Mouse (Mus musculus) lung, adult 2 months (tissue): ENCODE data around the gene Gabrr1. TPM values are rescaled to one million over a fixed set of nuclear protein-coding genes. Genes with fewer than 3 reads are reported as not detected.

Experiments used
- DNase-seq: peaks from one replicate; pipeline ENCODE4 v3.0.0; 2022
- H3K4me1 ChIP-seq: fragments of 200-500 bp; 2 replicates; pipeline ENCODE4 v1.6.1; 2011; ENCODE audit warnings: low read length; ENCODE audit not compliant: control insufficient read depth, insufficient read depth
- H3K4me3 ChIP-seq: fragments of 200-500 bp; replicated peaks from 2 replicates; pipeline ENCODE3; 2011; ENCODE audit warnings: low read depth, mild to moderate bottlenecking, control low read depth, low read length; ENCODE audit errors: extremely low read depth
- CTCF ChIP-seq: fragments of 200-500 bp; IDR thresholded peaks from 2 replicates; pipeline ENCODE4 v1.5.1; 2011; ENCODE audit warnings: mild to moderate bottlenecking, low read length, control low read depth; ENCODE audit not compliant: insufficient read depth
- POLR2A ChIP-seq: fragments of 200-500 bp; IDR thresholded peaks from 2 replicates; pipeline ENCODE4 v1.6.1; 2011; ENCODE audit warnings: low read depth, mild to moderate bottlenecking, control low read depth, low read length, borderline replicate concordance; ENCODE audit errors: extremely low read depth
- WGBS: fragments of 180-500 bp; shearing (Covaris S2); methylation state at CpG from one replicate; pipeline ENCODE4 v1.1.7; 2018; 5-methylcytosine and 5-hydroxymethylcytosine counted together
- polyA plus RNA-seq: library from polyadenylated mRNA; depleted of rRNA; stranded (reverse); fragments of >200 nt; gene quantifications from 2 replicates; pipeline ENCODE4 v1.2.3, GENCODE M21; 2012

Gene Gabrr1
- polyA plus RNA-seq, 1 experiment = 0.06 TPM

GRCm38 (mm10) chr4:33146679-33147291, 14.5 kb downstream of the Gabrr1 start:
- H3K4me3 ChIP-seq = no peak overlapping the region
- 31% methylated on average over 20 of the region's 20 CpGs for WGBS
- DNase-seq = no peak

GRCm38 (mm10) chr4:33147825-33148224, 15.5 kb downstream of the Gabrr1 start:
- peak; percentile 27 for DNase-seq
- Histone ChIP-seq H3K4me3 (no peak overlapping the region), H3K4me1 (no peaks in the 10 kb centered on the region)
- 5% methylated on average over 2 of the region's 2 CpGs for WGBS
- TF ChIP-seq POLR2A (no peak), CTCF (peak; percentile 17; the same call in 1 of the 2 replicates)

More at GRCm38 (mm10) chr4:33146679-33147291, 14.5 kb downstream of the Gabrr1 start:
- no peaks in the 10 kb centered on the region for H3K4me1 ChIP-seq
- TF ChIP-seq CTCF (no peak), POLR2A (no peak)

GRCm38 (mm10) chr4:33149150-33149549, 16.8 kb downstream of the Gabrr1 start:
- no peak for TF ChIP-seq CTCF
- TF ChIP-seq POLR2A = no peak
- Histone ChIP-seq H3K4me1 (no peaks in the 10 kb centered on the region), H3K4me3 (no peak overlapping the region)
- no peak for DNase-seq
- WGBS = 63% methylated on average over 7 of the region's 7 CpGs

- no peak for TF ChIP-seq CTCF
- TF ChIP-seq POLR2A = no peak
- 84% methylated on average over 26 of the region's 26 CpGs for WGBS
- no peak for DNase-seq
- no peaks in the 10 kb centered on the region for H3K4me1 ChIP-seq
- no peak overlapping the region for H3K4me3 ChIP-seq
These were observed 20.0 kb downstream of the Gabrr1 start for GRCm38 (mm10) chr4:33152087-33153038.

- TF ChIP-seq CTCF (no peak), POLR2A (no peak)
- 74% methylated on average over 5 of the region's 5 CpGs for WGBS
- Histone ChIP-seq H3K4me1 (no peaks in the 10 kb centered on the region; the same call in 1 of the 2 replicates), H3K4me3 (no peak overlapping the region)
- no peak for DNase-seq
These were observed 51.2 kb downstream of the Gabrr1 start for GRCm38 (mm10) chr4:33183477-33183876.

GRCm38 (mm10) chr4:33188164-33188563, 55.8 kb downstream of the Gabrr1 start:
- no peak for TF ChIP-seq POLR2A
- TF ChIP-seq CTCF = peak; percentile 17; the same call in 1 of the 2 replicates
- peak; percentile 14 for DNase-seq
- 17% methylated on average over 9 of the region's 9 CpGs for WGBS
- Histone ChIP-seq H3K4me1 (no peaks in the 10 kb centered on the region; the same call in 1 of the 2 replicates), H3K4me3 (no peak overlapping the region)

- no peak for TF ChIP-seq POLR2A
- no peak for TF ChIP-seq CTCF
- peak overlapping the region; percentile 23 for H3K4me3 ChIP-seq
- peak; percentile 80 for DNase-seq
- under 1% methylated on average over 122 of the region's 123 CpGs for WGBS
- H3K4me1 ChIP-seq = no peaks in the 10 kb centered on the region; the same call in 1 of the 2 replicates
These were observed 56.7 kb downstream of the Gabrr1 start for GRCm38 (mm10) chr4:33188781-33189734.

- WGBS = 17% methylated on average over 6 of the region's 6 CpGs
- no peak for DNase-seq
- peak within 1 kb of the TSS; percentile 23 for H3K4me3 ChIP-seq
- no peak for TF ChIP-seq POLR2A
- no peaks in the 10 kb centered on the region; the same call in 1 of the 2 replicates for H3K4me1 ChIP-seq
These were observed 57.4 kb downstream of the Gabrr1 start, which contains the start of gene Pm20d2 for GRCm38 (mm10) chr4:33189735-33190036. TSS of gene Pm20d2 (minus strand) at chr4:33189737.

- no peaks in the 10 kb centered on the region for H3K4me1 ChIP-seq
- no peak overlapping the region for H3K4me3 ChIP-seq
- WGBS = 15% methylated on average over 2 of the region's 2 CpGs
- no peak for TF ChIP-seq CTCF
- no peak for TF ChIP-seq POLR2A
- no peak for DNase-seq
These were observed 65.8 kb downstream of the Gabrr1 start for GRCm38 (mm10) chr4:33198117-33198516.
